Mouse (Mus musculus): Measurements from ENCODE around the gene Fbxw27. TPM values are rescaled to one million over a fixed set of nuclear protein-coding genes. Genes with fewer than 3 reads are reported as not detected.

Gene Fbxw27
- polyA plus RNA-seq, 1 experiment from 2014 or later = not detected

Other genes with a start within 250 kb of the Fbxw27 start
- gene Fbxw15, start 222.4 kb downstream of the Fbxw27 start, polyA plus RNA-seq (2014; fragmentation: Nextera tagmentation; extraction: Ambion mirVana) = not detected in 2 replicates
- not detected in 2 replicates for gene Fbxw24, start 164.6 kb downstream of the Fbxw27 start, polyA plus RNA-seq (2014; fragmentation: Nextera tagmentation; extraction: Ambion mirVana)
- not detected in 2 replicates for gene Fbxw25, start 126.0 kb downstream of the Fbxw27 start, polyA plus RNA-seq (2014; fragmentation: Nextera tagmentation; extraction: Ambion mirVana)
- 0.22 TPM in 1 of 2 replicates, not detected in the other for gene Fbxw18, start 88.0 kb downstream of the Fbxw27 start, polyA plus RNA-seq (2014; fragmentation: Nextera tagmentation; extraction: Ambion mirVana)
- gene Fbxw26, start 44.6 kb downstream of the Fbxw27 start, polyA plus RNA-seq (2014; fragmentation: Nextera tagmentation; extraction: Ambion mirVana) = not detected in 2 replicates
- 0.33 TPM in 1 of 2 replicates, not detected in the other for gene Spink8, start 21.6 kb upstream of the Fbxw27 start, polyA plus RNA-seq (2014; fragmentation: Nextera tagmentation; extraction: Ambion mirVana)
- 64.2 and 64.3 TPM in 2 replicates for gene Nme6, start 42.1 kb upstream of the Fbxw27 start, polyA plus RNA-seq (2014; fragmentation: Nextera tagmentation; extraction: Ambion mirVana)
- 0.97 and 1.3 TPM in 2 replicates for gene Camp, start 58.9 kb upstream of the Fbxw27 start, polyA plus RNA-seq (2014; fragmentation: Nextera tagmentation; extraction: Ambion mirVana)
- 12.4 and 12.5 TPM in 2 replicates for gene Cdc25a, start 84.9 kb upstream of the Fbxw27 start, polyA plus RNA-seq (2014; fragmentation: Nextera tagmentation; extraction: Ambion mirVana)
- 189 and 216 TPM in 2 replicates for gene Map4, start 140.8 kb upstream of the Fbxw27 start, polyA plus RNA-seq (2014; fragmentation: Nextera tagmentation; extraction: Ambion mirVana)

Measured in hindbrain, embryonic 14.5 days (tissue).